Mouse (Mus musculus): ENCODE measurements around the gene Opa1. TPM values are rescaled to one million over a fixed set of nuclear protein-coding genes. Genes with fewer than 3 reads are reported as not detected.

The Opa1 gene
- polyA plus RNA-seq (2014; fragmentation: Illumina TruSeq; extraction: RNeasy Lipid Tissue Mini Kit (QIAGEN cat#74804); ENCODE audit: low read depth, low replicate concordance): 122 TPM

GRCm38 (mm10) chr16:29579167-29579786 is at the start of gene Opa1:
Opa1 (plus strand) TSS chr16:29579334.

GRCm38 (mm10) chr16:29544829-29545228 is 34.3 kb upstream of the Opa1 start, which contains the start of gene Atp13a4:
Atp13a4 (minus strand) TSS chr16:29544864.

Other genes starting within 250 kb of the Opa1 start
- not detected for gene Atp13a5, start 200.6 kb upstream of the Opa1 start, polyA plus RNA-seq (2014; fragmentation: Illumina TruSeq; extraction: RNeasy Lipid Tissue Mini Kit (QIAGEN cat#74804); ENCODE audit: low read depth, low replicate concordance)
- not detected for gene Atp13a4, start 34.5 kb upstream of the Opa1 start, polyA plus RNA-seq (2014; fragmentation: Illumina TruSeq; extraction: RNeasy Lipid Tissue Mini Kit (QIAGEN cat#74804); ENCODE audit: low read depth, low replicate concordance)